Mouse (Mus musculus): Measurements from ENCODE around the gene St6galnac1. TPM values are rescaled to one million over a fixed set of nuclear protein-coding genes. Genes with fewer than 3 reads are reported as not detected.
"Not testable (repeated sequence)": the region's sequence is repeated elsewhere in the genome, so short reads cannot be mapped to it uniquely, and the experiment has no call there.

St6galnac1 gene
- not detected in 2 replicates for polyA plus RNA-seq (2014; fragmentation: Nextera tagmentation; extraction: Ambion mirVana)

DNA sequence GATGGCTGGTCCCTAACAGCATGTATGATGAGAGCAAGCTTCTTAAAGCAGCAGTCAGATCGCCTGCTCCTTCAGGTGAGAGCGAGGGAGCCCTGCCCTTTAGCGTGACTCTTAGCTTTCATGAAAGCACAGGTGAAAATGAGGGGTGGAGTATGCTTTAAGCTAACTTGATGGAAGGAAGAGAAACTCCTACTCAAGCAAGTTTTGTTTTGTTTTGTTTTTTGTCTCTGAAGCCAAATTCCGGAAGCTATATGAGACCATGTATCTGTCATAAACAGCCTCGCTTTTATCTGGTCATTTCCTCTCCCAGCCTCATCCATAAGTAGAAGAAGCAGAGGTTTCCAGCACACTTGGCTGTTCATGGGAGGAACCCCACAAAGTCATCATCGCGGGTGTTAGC, at the start of gene St6galnac1:
Gene St6galnac1 (minus strand): TSS at position 101 of the 400 bp plus-strand sequence.
- 74% methylated on average over 7 of the region's 7 CpGs for WGBS
- Histone ChIP-seq H3K36me3 (ENCODE audit: insufficient read depth) (no peaks in the 10 kb centered on the region), H3K27ac (ENCODE audit: low read depth) (no peak within 1 kb of the TSS), H3K4me3 (ENCODE audit: low read depth, low read length) (no peak within 1 kb of the TSS), H3K9me3 (ENCODE audit: low read depth, low read length) (no peaks in the 10 kb centered on the region), H3K4me1 (ENCODE audit: insufficient read depth) (no peaks in the 10 kb centered on the region), H3K9ac (no peak within 1 kb of the TSS), H3K27me3 (ENCODE audit: insufficient read depth, low read length) (no peaks in the 10 kb centered on the region), H3K4me2 (no peak within 1 kb of the TSS)
- TF ChIP-seq CTCF (IDR thresholded peaks at IDR 0.05; ENCODE audit: low read depth): no peak
- DNase-seq: no peak
- no peak for ATAC-seq (ENCODE audit: insufficient read depth)

DNA sequence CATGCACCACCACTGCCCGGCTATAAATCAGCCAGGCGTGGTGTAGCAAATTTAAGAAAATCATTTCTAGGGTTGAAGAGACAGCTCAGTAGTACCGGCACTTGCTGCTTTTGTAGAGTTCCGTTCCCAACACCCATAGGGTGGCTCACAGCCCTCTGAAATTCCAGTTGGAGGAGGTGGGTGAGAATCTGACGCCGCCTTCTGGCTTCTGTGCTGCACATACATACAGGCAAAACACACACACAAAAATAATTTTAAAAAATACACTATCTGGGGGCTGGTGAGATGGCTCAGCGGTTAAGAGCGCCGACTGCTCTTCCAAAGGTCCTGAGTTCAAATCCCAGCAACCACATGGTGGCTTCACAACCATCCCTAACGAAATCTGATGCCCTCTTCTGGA, 48.6 kb upstream of the St6galnac1 start:
- not testable (repeated sequence) for H3K36me3 ChIP-seq (ENCODE audit: insufficient read depth); H3K27me3 ChIP-seq (ENCODE audit: insufficient read depth, low read length); H3K9ac ChIP-seq; H3K4me2 ChIP-seq; H3K9me3 ChIP-seq (ENCODE audit: low read depth, low read length); DNase-seq; ATAC-seq (ENCODE audit: insufficient read depth); H3K27ac ChIP-seq (ENCODE audit: low read depth); H3K4me3 ChIP-seq (ENCODE audit: low read depth, low read length); H3K4me1 ChIP-seq (ENCODE audit: insufficient read depth)
- 95% methylated on average over 9 of the region's 10 CpGs for WGBS

DNA sequence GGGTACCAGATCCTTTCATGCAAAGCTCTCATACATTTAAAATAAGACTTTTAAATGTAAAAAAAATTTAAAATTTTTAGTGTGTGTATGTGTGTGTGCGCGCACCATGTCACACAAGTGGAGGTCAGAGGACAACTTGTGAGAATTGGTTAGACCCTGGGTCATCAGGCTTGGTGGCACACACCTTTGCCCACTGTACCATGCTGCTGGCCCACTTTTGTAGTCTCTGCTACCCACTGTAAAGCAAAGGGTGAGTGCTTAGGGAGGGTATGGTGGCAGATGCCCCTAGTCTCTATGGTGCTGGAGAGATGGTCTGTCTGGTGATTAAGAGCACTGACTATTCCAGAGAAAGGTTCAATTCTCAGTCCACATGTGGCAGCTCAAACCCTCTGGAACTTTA, 47.9 kb upstream of the St6galnac1 start:
- no peak overlapping the region for H3K9ac ChIP-seq
- WGBS: 100% methylated on average over 2 of the region's 2 CpGs
- no peak for TF ChIP-seq CTCF (IDR thresholded peaks at IDR 0.05; ENCODE audit: low read depth)
- no peaks in the 10 kb centered on the region for H3K36me3 ChIP-seq (ENCODE audit: insufficient read depth)
- no peaks in the 10 kb centered on the region for H3K9me3 ChIP-seq (ENCODE audit: low read depth, low read length)
- DNase-seq (no peak), ATAC-seq (ENCODE audit: insufficient read depth) (no peak)
- H3K27ac ChIP-seq (ENCODE audit: low read depth): no peak overlapping the region
- no peaks in the 10 kb centered on the region for H3K27me3 ChIP-seq (ENCODE audit: insufficient read depth, low read length)
- no peak overlapping the region for H3K4me3 ChIP-seq (ENCODE audit: low read depth, low read length)
- no peak overlapping the region for H3K4me2 ChIP-seq
- peaks cover 9% of the 10 kb centered on the region; the same call in 1 of the 2 replicates for H3K4me1 ChIP-seq (ENCODE audit: insufficient read depth)

DNA sequence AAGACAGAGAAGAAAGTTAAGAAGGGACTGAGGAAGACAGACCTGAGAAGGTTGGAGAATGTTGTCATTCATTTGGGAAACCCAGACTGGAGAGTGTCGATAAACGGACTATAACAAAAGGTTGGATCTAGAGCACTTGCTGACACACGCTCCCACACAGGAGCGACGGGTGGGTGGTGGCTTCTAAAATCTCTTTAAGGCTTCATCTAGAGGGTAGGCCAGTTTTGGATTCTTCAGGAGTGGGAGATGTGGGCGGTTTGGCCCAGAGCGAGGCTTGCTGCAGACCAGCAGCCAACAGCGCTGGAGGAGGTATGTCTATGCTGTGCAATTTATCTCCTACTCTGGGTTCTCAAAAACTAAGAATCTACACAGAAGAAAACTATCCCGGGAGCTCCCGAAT, 47.3 kb upstream of the St6galnac1 start:
- ATAC-seq (ENCODE audit: insufficient read depth) (no peak), DNase-seq (no peak)
- no peaks in the 10 kb centered on the region for H3K27me3 ChIP-seq (ENCODE audit: insufficient read depth, low read length)
- H3K4me3 ChIP-seq (ENCODE audit: low read depth, low read length): no peak overlapping the region
- TF ChIP-seq CTCF (IDR thresholded peaks at IDR 0.05; ENCODE audit: low read depth): no peak
- H3K27ac ChIP-seq (ENCODE audit: low read depth): no peak overlapping the region
- 83% methylated on average over 10 of the region's 10 CpGs for WGBS
- H3K4me1 ChIP-seq (ENCODE audit: insufficient read depth): peaks cover 9% of the 10 kb centered on the region; the same call in 1 of the 2 replicates
- H3K9me3 ChIP-seq (ENCODE audit: low read depth, low read length): no peaks in the 10 kb centered on the region
- H3K9ac ChIP-seq: no peak overlapping the region
- no peak overlapping the region for H3K4me2 ChIP-seq
- H3K36me3 ChIP-seq (ENCODE audit: insufficient read depth): no peaks in the 10 kb centered on the region

DNA sequence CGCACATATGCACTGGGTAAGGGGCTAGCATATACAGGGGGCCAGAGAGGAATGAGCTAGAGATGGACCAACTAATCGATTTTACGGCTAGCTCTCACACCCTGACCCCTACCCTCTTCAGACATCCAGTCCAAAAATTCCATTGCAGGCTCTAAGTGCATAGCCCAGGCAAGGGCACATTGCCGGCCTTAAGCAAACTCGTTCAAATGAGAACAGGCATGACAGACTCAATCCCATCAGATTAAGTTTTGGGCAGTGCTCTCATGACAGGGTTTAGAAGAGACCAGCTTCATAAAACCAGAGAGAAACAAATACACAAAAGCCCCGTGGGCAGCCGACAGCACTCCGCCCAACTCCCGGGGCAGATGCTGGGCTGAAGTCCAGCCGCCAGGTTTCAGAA, 46.9 kb upstream of the St6galnac1 start:
- no peak for DNase-seq
- no peak overlapping the region for H3K9ac ChIP-seq

DNA sequence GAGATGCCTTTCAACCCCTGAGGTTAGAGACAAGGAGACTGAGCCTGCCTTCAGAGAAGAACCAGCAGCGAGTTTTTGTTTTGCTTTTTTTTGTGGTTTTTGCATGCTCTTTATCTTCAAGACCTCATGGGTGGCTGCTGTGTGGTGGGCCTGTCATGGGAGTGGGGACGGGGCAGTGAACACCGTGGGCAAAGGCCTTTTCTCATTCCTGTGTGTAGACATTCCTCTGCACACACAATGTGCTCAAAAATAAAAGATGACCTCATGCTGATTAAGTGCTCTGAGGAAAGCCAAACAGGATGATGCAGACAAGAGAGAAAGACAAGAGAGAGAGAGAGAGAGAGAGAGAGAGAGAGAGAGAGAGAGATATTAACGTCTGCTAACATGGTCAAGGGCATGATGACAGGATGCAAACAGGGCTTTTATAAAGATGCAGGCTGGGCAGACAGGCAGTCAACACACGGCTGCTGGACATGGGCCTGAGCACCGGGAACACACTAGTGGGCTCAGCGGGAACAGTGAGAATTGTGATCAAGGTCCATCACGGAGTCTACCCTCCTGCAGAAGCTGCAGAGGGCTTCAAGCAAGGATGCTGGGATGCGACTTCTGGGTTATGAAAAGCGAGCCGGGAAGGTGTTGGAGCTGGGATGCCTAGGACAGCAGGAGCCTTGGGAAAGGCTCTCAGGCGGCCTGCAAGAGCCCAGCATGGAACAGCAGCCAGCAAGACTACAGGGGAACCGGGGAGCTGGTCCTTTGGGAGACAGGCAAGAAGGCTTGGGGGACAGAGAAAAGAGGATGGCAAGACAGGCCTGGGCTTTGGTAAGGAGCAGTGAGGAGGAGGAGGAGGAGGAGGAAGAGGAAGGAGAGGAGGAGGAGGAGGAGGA, 46.0 kb upstream of the St6galnac1 start:
- DNase-seq: peak; percentile 40
- H3K4me2 ChIP-seq: no peak overlapping the region
- WGBS: 52% methylated on average over 13 of the region's 13 CpGs
- H3K27me3 ChIP-seq (ENCODE audit: insufficient read depth, low read length): no peaks in the 10 kb centered on the region
- no peaks in the 10 kb centered on the region for H3K9me3 ChIP-seq (ENCODE audit: low read depth, low read length)
- no peak for TF ChIP-seq CTCF (IDR thresholded peaks at IDR 0.05; ENCODE audit: low read depth)
- no peak overlapping the region for H3K4me3 ChIP-seq (ENCODE audit: low read depth, low read length)
- ATAC-seq (ENCODE audit: insufficient read depth): no peak
- H3K27ac ChIP-seq (ENCODE audit: low read depth): peak overlapping the region; percentile 72; the same call in 1 of the 2 replicates
- H3K36me3 ChIP-seq (ENCODE audit: insufficient read depth): no peaks in the 10 kb centered on the region
- 0 out of 2 replicates have a peak, but pooled peaks cover 2% of the 10 kb centered on the region for H3K4me1 ChIP-seq (ENCODE audit: insufficient read depth)
- H3K9ac ChIP-seq: no peak overlapping the region; the same call in 1 of the 2 replicates

More for the DNA sequence above, 46.9 kb upstream of the St6galnac1 start:
- Histone ChIP-seq H3K36me3 (ENCODE audit: insufficient read depth) (no peaks in the 10 kb centered on the region), H3K27ac (ENCODE audit: low read depth) (no peak overlapping the region), H3K9me3 (ENCODE audit: low read depth, low read length) (no peaks in the 10 kb centered on the region), H3K4me2 (no peak overlapping the region), H3K4me3 (ENCODE audit: low read depth, low read length) (no peak overlapping the region), H3K27me3 (ENCODE audit: insufficient read depth, low read length) (no peaks in the 10 kb centered on the region), H3K4me1 (ENCODE audit: insufficient read depth) (peaks cover 9% of the 10 kb centered on the region; the same call in 1 of the 2 replicates)
- no peak for ATAC-seq (ENCODE audit: insufficient read depth)
- no peak for TF ChIP-seq CTCF (IDR thresholded peaks at IDR 0.05; ENCODE audit: low read depth)
- 48% methylated on average over 10 of the region's 10 CpGs for WGBS

DNA sequence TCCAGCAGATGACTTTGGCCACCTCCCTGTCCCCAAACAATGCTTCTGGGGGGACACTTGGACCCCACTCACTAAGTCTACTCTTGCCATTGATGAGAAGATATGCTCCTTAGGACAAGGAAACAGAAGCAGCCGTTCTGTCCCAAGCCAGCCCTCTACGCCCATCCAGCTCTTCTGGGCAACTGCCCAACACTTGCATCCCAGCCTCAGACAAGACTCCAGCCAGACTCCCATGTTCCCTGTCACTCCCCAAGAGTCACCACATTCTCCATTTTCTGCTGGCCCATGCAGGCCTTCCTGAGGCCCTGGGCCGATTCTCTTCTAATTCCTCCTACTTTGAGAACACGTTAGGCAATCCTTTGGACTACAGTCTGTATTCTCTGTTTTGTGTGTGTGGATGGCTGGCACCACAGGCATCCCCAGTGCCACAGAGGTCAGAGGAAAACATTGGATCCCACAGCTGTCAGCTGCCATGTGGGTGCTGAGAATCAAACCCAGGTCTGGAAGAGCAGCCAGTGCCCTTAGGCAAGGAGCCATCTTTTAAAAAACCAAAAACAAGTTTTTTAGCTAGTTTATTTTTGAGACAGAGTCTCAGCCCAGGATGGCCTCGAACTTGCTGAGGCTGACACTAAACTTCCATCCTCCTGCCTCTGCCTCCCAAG, 44.8 kb upstream of the St6galnac1 start:
- H3K9me3 ChIP-seq (ENCODE audit: low read depth, low read length): no peaks in the 10 kb centered on the region
- no peak for ATAC-seq (ENCODE audit: insufficient read depth)
- 78% methylated on average over 5 of the region's 5 CpGs for whole genome bisulfite sequencing

More for the DNA sequence above, 44.8 kb upstream of the St6galnac1 start:
- no peak overlapping the region for H3K4me2 ChIP-seq
- no peak overlapping the region for H3K9ac ChIP-seq
- H3K4me1 ChIP-seq (ENCODE audit: insufficient read depth): peaks cover 6% of the 10 kb centered on the region
- DNase-seq: peak; percentile 32
- H3K27me3 ChIP-seq (ENCODE audit: insufficient read depth, low read length): no peaks in the 10 kb centered on the region
- TF ChIP-seq CTCF (IDR thresholded peaks at IDR 0.05; ENCODE audit: low read depth): no peak
- no peak overlapping the region for H3K4me3 ChIP-seq (ENCODE audit: low read depth, low read length)
- H3K36me3 ChIP-seq (ENCODE audit: insufficient read depth): no peaks in the 10 kb centered on the region
- no peak overlapping the region for H3K27ac ChIP-seq (ENCODE audit: low read depth)

Measured in lung, embryonic 14.5 days (tissue).